In the genomic region with DNA sequence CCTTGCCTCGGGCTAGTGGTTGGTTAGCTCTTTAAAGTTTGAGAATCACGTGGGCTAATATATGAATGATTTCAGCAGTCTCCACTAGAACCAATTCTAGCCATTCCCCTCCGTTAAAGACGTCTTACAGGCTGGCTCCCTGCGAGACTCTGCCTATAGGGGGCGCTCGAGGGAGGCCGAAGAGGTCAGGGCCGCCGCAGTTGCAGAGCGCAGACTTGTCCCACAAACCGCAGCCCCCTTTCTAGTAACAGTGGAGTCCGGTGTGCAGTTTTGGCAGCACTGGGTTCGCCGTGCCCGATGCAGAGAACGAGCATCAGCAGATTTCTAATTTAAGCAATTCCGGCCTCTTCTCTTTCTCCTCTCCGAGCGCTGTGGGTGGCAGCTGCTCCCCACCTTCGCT, we compare ENCODE assay signal across 8 mouse cellular contexts. TPM values are rescaled to one million over a fixed set of nuclear protein-coding genes. Genes with fewer than 3 reads are reported as not detected.
DNase-seq lines count a peak whose midpoint lies in the region; ATAC-seq and TF ChIP-seq lines count a peak whose summit lies in the region.

No protein-coding gene starts in this region.

- peak; percentile 36 to 57 (median 43) for TF ChIP-seq CTCF in MEL (IDR thresholded peaks at IDR 0.05 in 2 of 3, conservative IDR thresholded peaks at IDR 0.05 in 1 of 3; ENCODE audit: control insufficient read depth in 1 of 3, insufficient read depth in 1 of 3, low read depth in 2 of 3, low read length in 3 of 3, poor library complexity in 1 of 3, severe bottlenecking in 1 of 3)

- TF ChIP-seq RAD21 in MEL (IDR thresholded peaks at IDR 0.05; ENCODE audit: low read depth, low read length): no peak

- peaks cover 0 to 5% of the 10 kb centered on the region in 2 experiments; a peak in 2 of 4 replicates for H3K36me3 ChIP-seq in MEL (ENCODE audit: control insufficient read depth in 1 of 2, insufficient read depth in 2 of 2, low read length in 2 of 2)
- no peaks in the 10 kb centered on the region for H3K36me3 ChIP-seq in forebrain, embryonic 12.5 days (replicated peaks)

- TF ChIP-seq EP300 in MEL (IDR thresholded peaks at IDR 0.05; ENCODE audit: low read depth in 1 of 2, low read length in 2 of 2): no peak

- no peak for DNase-seq in MEL (ENCODE audit: low read depth, low spot score)
- DNase-seq in layer of hippocampus, postnatal 25 days (ENCODE audit: extremely low spot score in 1 of 2, low spot score in 1 of 2): peak; percentile 51 to 81
- peak; percentile 74 to 83 for DNase-seq in lung, postnatal 4 days
- peak; percentile 60 for DNase-seq in right cerebral cortex, adult 2 months (ENCODE audit: low spot score in 2 of 2)
- peak; percentile 24 for DNase-seq in urinary bladder, postnatal 10 days (ENCODE audit: low spot score)

- WGBS in forebrain, embryonic 12.5 days: 15% methylated on average over 21 of the region's 21 CpGs

- no peaks in the 10 kb centered on the region; the same call in 1 of the 2 replicates for H3K79me2 ChIP-seq in MEL (ENCODE audit: control insufficient read depth, insufficient read depth, low read length, poor library complexity)

- H3K27ac ChIP-seq in MEL (ENCODE audit: control insufficient read depth, low read depth, low read length): no peak overlapping the region
- no peak overlapping the region for H3K27ac ChIP-seq in forebrain, embryonic 12.5 days

- no peak for TF ChIP-seq POLR2A in MEL (IDR thresholded peaks at IDR 0.05; ENCODE audit: control insufficient read depth in 1 of 2, insufficient read depth in 1 of 2, low read depth in 1 of 2, low read length in 2 of 2, poor library complexity in 1 of 2)

- no peaks in the 10 kb centered on the region for H3K27me3 ChIP-seq in MEL (ENCODE audit: control insufficient read depth in 1 of 2, insufficient read depth in 2 of 2, low read length in 2 of 2)
- peaks cover 25% of the 10 kb centered on the region for H3K27me3 ChIP-seq in forebrain, embryonic 12.5 days

- ATAC-seq in cerebellum, adult (ENCODE audit: insufficient number of reproducible peaks, low FRiP score, low TSS enrichment): peak; percentile 53
- ATAC-seq in forebrain, embryonic 12.5 days (ENCODE audit: low FRiP score): 0 out of 2 replicates have a peak, but pooled peaks have one; percentile 24
- ATAC-seq in hematopoietic stem cell, adult 5-6 weeks (replicated peaks in 1 of 2; ENCODE audit: insufficient read depth in 1 of 2, low FRiP score in 2 of 2, low TSS enrichment in 1 of 2, low read depth in 1 of 2, poor library complexity in 2 of 2, severe bottlenecking in 2 of 2): peak; percentile 43 to 47

- H3K4me2 ChIP-seq in forebrain, embryonic 12.5 days: peak overlapping the region; percentile 28

- no peak overlapping the region for H3K4me3 ChIP-seq in MEL (ENCODE audit: control insufficient read depth in 1 of 2, insufficient read depth in 1 of 2, low read depth in 2 of 2, low read length in 2 of 2)
- no peak overlapping the region; the same call in 1 of the 2 replicates for H3K4me3 ChIP-seq in forebrain, embryonic 12.5 days (replicated peaks)

- no peak overlapping the region for H3K9ac ChIP-seq in MEL (ENCODE audit: control insufficient read depth, low read depth, low read length, poor library complexity, severe bottlenecking)
- H3K9ac ChIP-seq in forebrain, embryonic 12.5 days: no peak overlapping the region

- H3K9me3 ChIP-seq in MEL (replicated peaks; ENCODE audit: insufficient read depth, low read length): no peaks in the 10 kb centered on the region
- H3K9me3 ChIP-seq in forebrain, embryonic 12.5 days: no peaks in the 10 kb centered on the region

- H3K4me1 ChIP-seq in MEL (ENCODE audit: control insufficient read depth in 1 of 2, insufficient read depth in 2 of 2, low read length in 2 of 2): peaks cover 0 to 6% of the 10 kb centered on the region in 2 experiments; a peak in 2 of 4 replicates
- peaks cover 8% of the 10 kb centered on the region for H3K4me1 ChIP-seq in forebrain, embryonic 12.5 days

TF ChIP-seq in MEL, 35 proteins besides CTCF, POLR2A, EP300 and RAD21:
- no peak for TF ChIP-seq MAZ (IDR thresholded peaks at IDR 0.05; ENCODE audit: low read depth, low read length)
- no peak for TF ChIP-seq USF2 (IDR thresholded peaks at IDR 0.05; ENCODE audit: borderline replicate concordance in 1 of 2, insufficient read depth in 1 of 2, low read depth in 1 of 2, low read length in 2 of 2)
- no peak for TF ChIP-seq ZKSCAN1 (IDR thresholded peaks at IDR 0.05; ENCODE audit: low read depth, low read length)
- TF ChIP-seq NRF1 (IDR thresholded peaks at IDR 0.05; ENCODE audit: insufficient read depth, low read depth, low read length, poor library complexity, severe bottlenecking): no peak
- no peak for TF ChIP-seq MAFK (IDR thresholded peaks at IDR 0.05; ENCODE audit: borderline replicate concordance, low read depth, low read length)
- no peak for TF ChIP-seq HCFC1 (IDR thresholded peaks at IDR 0.05; ENCODE audit: low read depth, low read length)
- TF ChIP-seq ZMIZ1 (IDR thresholded peaks at IDR 0.05; ENCODE audit: low read depth, low read length): no peak
- TF ChIP-seq MYB (IDR thresholded peaks at IDR 0.05; ENCODE audit: low read depth, low read length): no peak
- no peak for TF ChIP-seq ZC3H11A (IDR thresholded peaks at IDR 0.05; ENCODE audit: low read depth, low read length)
- no peak for TF ChIP-seq UBTF (IDR thresholded peaks at IDR 0.05; ENCODE audit: borderline replicate concordance, insufficient read depth, low read depth, low read length)
- no peak for TF ChIP-seq POLR2AphosphoS5 (IDR thresholded peaks at IDR 0.05; ENCODE audit: borderline replicate concordance, low read depth, low read length)
- no peak for TF ChIP-seq TBP (IDR thresholded peaks at IDR 0.05; ENCODE audit: low read depth, low read length)
- TF ChIP-seq JUND (IDR thresholded peaks at IDR 0.05; ENCODE audit: low read depth, low read length): no peak
- no peak for TF ChIP-seq ETS1 (IDR thresholded peaks at IDR 0.05; ENCODE audit: low read depth, low read length)
- TF ChIP-seq CHD2 (IDR thresholded peaks at IDR 0.05; ENCODE audit: low read length): no peak
- no peak for TF ChIP-seq CHD1 (IDR thresholded peaks at IDR 0.05; ENCODE audit: low read depth, low read length)

RNA-seq across cellular contexts. Expression of a gene that starts 52.6 kb away (rescaled TPM):
- 88.2 and 103 TPM in 2 replicates for total RNA-seq in MEL (2012; rRNA removed)
- polyA plus RNA-seq in MEL (2012; ENCODE audit: insufficient read depth in 1 of 2, insufficient read length in 2 of 2, low read depth in 1 of 2, low replicate concordance in 2 of 2, missing spikeins in 1 of 2): 10 to 100 TPM in 1 of 2 experiments, not detected in 1; 85.7 TPM
- polyA plus RNA-seq in forebrain, embryonic 12.5 days (2016; fragmentation: Nextera tagmentation; extraction: Ambion mirVana): 301 and 313 TPM in 2 replicates
- total RNA-seq in hematopoietic stem cell, adult 5-6 weeks (2017): 126 and 139 TPM in 2 replicates
- total RNA-seq in layer of hippocampus, postnatal 25 days (2021): 100 to 1,000 TPM; 103 to 115 TPM
